Mouse (Mus musculus): Measurements from ENCODE around the gene Arhgap9. TPM values are rescaled to one million over a fixed set of nuclear protein-coding genes. Genes with fewer than 3 reads are reported as not detected.
"Not testable (repeated sequence)": the region's sequence is repeated elsewhere in the genome, so short reads cannot be mapped to it uniquely, and the experiment has no call there.

Arhgap9 gene
- total and polyA plus RNA-seq, 3 experiments = 32.4 to 44.7 (median 33.7) TPM

DNA sequence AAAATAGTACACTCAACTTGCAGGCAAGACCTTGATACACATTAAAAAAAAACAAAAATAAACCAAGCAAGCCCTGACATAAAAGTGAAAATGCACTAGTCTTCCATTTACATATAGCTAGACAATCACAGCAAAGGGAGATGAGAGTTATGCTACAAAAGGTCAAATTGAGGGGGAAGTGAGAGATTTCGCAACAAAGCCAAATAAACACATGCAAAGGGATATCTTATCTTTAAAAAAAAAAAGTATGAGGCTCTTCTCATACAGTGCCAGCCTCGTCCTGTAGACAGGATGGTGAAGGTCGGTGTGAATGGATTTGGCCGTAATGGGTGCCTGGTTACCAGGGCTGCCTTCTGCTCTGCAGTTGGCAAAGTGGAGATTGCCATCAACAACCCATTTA lies 8.9 kb upstream of the Arhgap9 start:
- peaks cover 5 to 17% of the 10 kb centered on the region in 2 experiments for H3K4me1 ChIP-seq (ENCODE audit: control insufficient read depth in 1 of 2, insufficient read depth in 2 of 2)

DNA sequence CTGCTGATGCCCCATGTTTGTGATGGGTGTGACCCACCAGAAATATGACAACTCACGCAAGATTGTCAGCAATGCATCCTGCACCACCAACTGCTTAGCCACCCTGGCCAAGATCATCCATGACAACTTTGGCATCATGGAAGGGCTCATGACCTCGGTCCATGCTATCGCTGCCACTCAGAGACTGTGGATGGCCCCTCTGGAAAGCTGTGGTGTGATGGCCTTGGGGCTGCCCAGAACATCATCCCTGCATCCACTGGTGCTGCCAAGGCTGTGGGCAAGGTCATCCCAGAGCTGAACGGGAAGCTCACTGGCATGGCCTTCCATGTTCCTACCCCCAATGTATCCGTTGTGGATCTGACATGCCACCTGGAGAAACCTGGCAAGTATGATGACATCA lies 8.2 kb upstream of the Arhgap9 start:
- peaks cover 5 to 17% of the 10 kb centered on the region in 2 experiments for H3K4me1 ChIP-seq (ENCODE audit: control insufficient read depth in 1 of 2, insufficient read depth in 2 of 2)
- H3K27ac ChIP-seq (ENCODE audit: insufficient read depth, low read depth); H3K27me3 ChIP-seq (replicated peaks); H3K4me3 ChIP-seq (replicated peaks in 1 of 3; ENCODE audit: low read depth in 2 of 3, low read length in 2 of 3, poor library complexity in 1 of 3); dilution Hi-C loops (cut with MboI; ENCODE audit: extremely low pct_ligation_motif_present, extremely low pct_unique_long_range_greater_than_20kb, low sequenced_read_pairs); H3K9ac ChIP-seq (ENCODE audit: insufficient read depth, low read depth); DNase-seq (ENCODE audit: extremely low read depth); in situ Hi-C loops (cut with MboI; ENCODE audit: low pct_ligation_motif_present, low pct_unique_long_range_greater_than_20kb, low sequenced_read_pairs); H3K4me2 ChIP-seq (ENCODE audit: insufficient read depth, low read depth, poor library complexity, severe bottlenecking); H3K9me3 ChIP-seq (replicated peaks; ENCODE audit: low read length): not testable (repeated sequence)
- peaks cover 12 to 14% of the 10 kb centered on the region in 2 experiments for H3K36me3 ChIP-seq (replicated peaks in 1 of 2; ENCODE audit: control insufficient read depth in 1 of 2, insufficient read depth in 1 of 2, low read length in 1 of 2)
- peaks cover 18% of the 10 kb centered on the region for H3K79me2 ChIP-seq (replicated peaks; ENCODE audit: control insufficient read depth, extremely low read depth, insufficient read depth, poor library complexity, severe bottlenecking)

More for the DNA sequence above, 8.9 kb upstream of the Arhgap9 start:
- peaks cover 18 to 21% of the 10 kb centered on the region in 2 experiments for H3K36me3 ChIP-seq (replicated peaks in 1 of 2; ENCODE audit: control insufficient read depth in 1 of 2, insufficient read depth in 1 of 2, low read length in 1 of 2)
- no peak overlapping the region for H3K27ac ChIP-seq (ENCODE audit: insufficient read depth, low read depth)
- DNase-seq (ENCODE audit: extremely low read depth) = no peak
- TF ChIP-seq KAT2A (IDR thresholded peaks at IDR 0.05; ENCODE audit: insufficient replicate concordance, low read length) (no peak), CTCF (conservative IDR thresholded peaks at IDR 0.05 in 1 of 2, IDR thresholded peaks at IDR 0.05 in 1 of 2; ENCODE audit: low read depth in 2 of 2, low read length in 2 of 2) (no peak), MAX (IDR thresholded peaks at IDR 0.05; ENCODE audit: low read length) (no peak), CHD2 (IDR thresholded peaks at IDR 0.05; ENCODE audit: low read length) (no peak), NRF1 (IDR thresholded peaks at IDR 0.05; ENCODE audit: low read depth, low read length) (no peak), TBP (conservative IDR thresholded peaks at IDR 0.05; ENCODE audit: low read depth, low read length) (no peak), MEF2A (IDR thresholded peaks at IDR 0.05; ENCODE audit: borderline replicate concordance, low read depth, low read length) (no peak), JUN (IDR thresholded peaks at IDR 0.05; ENCODE audit: insufficient read depth, low read depth, low read length) (no peak), POLR2AphosphoS2 (IDR thresholded peaks at IDR 0.05; ENCODE audit: low read depth, low read length) (no peak), SIN3A (IDR thresholded peaks at IDR 0.05; ENCODE audit: low read length) (no peak)
- H3K9ac ChIP-seq (ENCODE audit: insufficient read depth, low read depth) = no peak overlapping the region
- no peak overlapping the region; the same call in 1 of the 2 replicates for H3K4me2 ChIP-seq (ENCODE audit: insufficient read depth, low read depth, poor library complexity, severe bottlenecking)
- H3K9me3 ChIP-seq (replicated peaks; ENCODE audit: low read length) = no peaks in the 10 kb centered on the region
- dilution Hi-C loops (cut with MboI; ENCODE audit: extremely low pct_ligation_motif_present, extremely low pct_unique_long_range_greater_than_20kb, low sequenced_read_pairs) = no loop called here
- H3K27me3 ChIP-seq (replicated peaks) = no peaks in the 10 kb centered on the region
- in situ Hi-C loops (cut with MboI; ENCODE audit: low pct_ligation_motif_present, low pct_unique_long_range_greater_than_20kb, low sequenced_read_pairs) = no loop called here
- H3K4me3 ChIP-seq (replicated peaks in 1 of 3; ENCODE audit: low read depth in 2 of 3, low read length in 2 of 3, poor library complexity in 1 of 3) = no peak overlapping the region
- H3K79me2 ChIP-seq (replicated peaks; ENCODE audit: control insufficient read depth, extremely low read depth, insufficient read depth, poor library complexity, severe bottlenecking) = peaks cover 19% of the 10 kb centered on the region

DNA sequence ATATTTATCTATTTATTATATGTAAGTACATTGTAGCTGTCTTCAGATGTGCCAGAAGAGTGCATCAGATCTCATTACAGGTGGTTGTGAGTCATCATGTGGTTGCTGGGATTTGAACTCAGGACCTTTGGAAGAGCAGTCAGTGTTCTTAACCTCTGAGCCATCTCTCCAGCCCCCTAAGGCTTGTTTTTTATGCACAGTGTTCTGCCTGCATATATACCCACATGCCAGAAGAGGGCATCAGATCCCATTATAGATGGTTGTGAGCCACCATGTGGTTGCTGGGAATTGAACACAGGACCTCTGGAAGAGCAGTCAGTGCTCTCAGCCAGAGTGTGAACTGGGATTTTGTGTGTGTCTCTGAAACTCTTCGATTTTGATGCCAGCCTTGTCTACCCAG lies 6.8 kb upstream of the Arhgap9 start:
- peaks cover 10% of the 10 kb centered on the region for H3K79me2 ChIP-seq (replicated peaks; ENCODE audit: control insufficient read depth, extremely low read depth, insufficient read depth, poor library complexity, severe bottlenecking)
- H3K27ac ChIP-seq (ENCODE audit: insufficient read depth, low read depth); H3K9me3 ChIP-seq (replicated peaks; ENCODE audit: low read length); H3K4me1 ChIP-seq (ENCODE audit: control insufficient read depth in 1 of 2, insufficient read depth in 2 of 2); H3K4me2 ChIP-seq (ENCODE audit: insufficient read depth, low read depth, poor library complexity, severe bottlenecking); in situ Hi-C loops (cut with MboI; ENCODE audit: low pct_ligation_motif_present, low pct_unique_long_range_greater_than_20kb, low sequenced_read_pairs); dilution Hi-C loops (cut with MboI; ENCODE audit: extremely low pct_ligation_motif_present, extremely low pct_unique_long_range_greater_than_20kb, low sequenced_read_pairs); H3K36me3 ChIP-seq (replicated peaks in 1 of 2; ENCODE audit: control insufficient read depth in 1 of 2, insufficient read depth in 1 of 2, low read length in 1 of 2); H3K9ac ChIP-seq (ENCODE audit: insufficient read depth, low read depth); DNase-seq (ENCODE audit: extremely low read depth); H3K4me3 ChIP-seq (replicated peaks in 1 of 3; ENCODE audit: low read depth in 2 of 3, low read length in 2 of 3, poor library complexity in 1 of 3); H3K27me3 ChIP-seq (replicated peaks): not testable (repeated sequence)
- TF ChIP-seq CTCF (conservative IDR thresholded peaks at IDR 0.05 in 1 of 2, IDR thresholded peaks at IDR 0.05 in 1 of 2; ENCODE audit: low read depth in 2 of 2, low read length in 2 of 2) = peak in 1 of 2 experiments; percentile 27; a peak in 2 of 4 replicates

Measured in CH12.LX (cell line).